Mouse (Mus musculus): ENCODE data around the gene Tbc1d21.

- no peak for TF ChIP-seq GATA1 (IDR thresholded peaks at IDR 0.05; ENCODE audit: low read length)
- no peak for TF ChIP-seq TAL1 (IDR thresholded peaks at IDR 0.05; ENCODE audit: low read length)
Observed at GRCm38 (mm10) chr9:58378878-58379277, 8.6 kb upstream of the Tbc1d21 start.
